Mouse (Mus musculus): ENCODE results near the gene Gm20517. TPM values are rescaled to one million over a fixed set of nuclear protein-coding genes. Genes with fewer than 3 reads are reported as not detected.
A peak's percentile ranks its signal among the peaks of the same experiment; 100 is the strongest.

Gm20517 gene
- polyA plus RNA-seq, 1 experiment from 2014 or later, result 1.8 TPM

GRCm38 (mm10) chr17:47629717-47630677 is 18.6 kb downstream of the Gm20517 start:
- peak; percentile 74 for ATAC-seq
- peak; percentile 59 for DNase-seq (ENCODE audit: low spot score)
- under 1% methylated on average over 59 of the region's 61 CpGs for WGBS

GRCm38 (mm10) chr17:47630678-47631065 is 19.3 kb downstream of the Gm20517 start, which contains the start of gene Usp49:
Gene Usp49 (plus strand): TSS chr17:47630690.
- peaks cover 24% of the 10 kb centered on the region for H3K4me1 ChIP-seq (ENCODE audit: control insufficient read depth, insufficient read depth, low read length)
- no peaks in the 10 kb centered on the region for H3K9me3 ChIP-seq (replicated peaks; ENCODE audit: control insufficient read depth, low read length)
- H3K9ac ChIP-seq (ENCODE audit: low read length), result peak within 1 kb of the TSS; percentile 72
- no peak for DNase-seq (ENCODE audit: low spot score)
- no peak for ATAC-seq
- H3K4me3 ChIP-seq (ENCODE audit: low read depth, low read length), result peak within 1 kb of the TSS; percentile 52
- H3K36me3 ChIP-seq (ENCODE audit: control insufficient read depth, insufficient read depth, low read length), result peaks cover 11% of the 10 kb centered on the region; the same call in 1 of the 2 replicates
- H3K27me3 ChIP-seq (replicated peaks; ENCODE audit: control insufficient read depth, insufficient read depth, low read length), result no peaks in the 10 kb centered on the region
- WGBS, result 0% methylated on average over 3 of the region's 3 CpGs
- H3K4me2 ChIP-seq (ENCODE audit: low read length), result peak within 1 kb of the TSS; percentile 90
- H3K27ac ChIP-seq (ENCODE audit: low read depth, low read length), result peak within 1 kb of the TSS; percentile 96

More at GRCm38 (mm10) chr17:47629717-47630677, 18.6 kb downstream of the Gm20517 start:
- peak overlapping the region; percentile 90 for H3K4me2 ChIP-seq (ENCODE audit: low read length)
- peak overlapping the region; percentile 96 for H3K27ac ChIP-seq (ENCODE audit: low read depth, low read length)
- H3K27me3 ChIP-seq (replicated peaks; ENCODE audit: control insufficient read depth, insufficient read depth, low read length), result no peaks in the 10 kb centered on the region
- no peaks in the 10 kb centered on the region for H3K9me3 ChIP-seq (replicated peaks; ENCODE audit: control insufficient read depth, low read length)
- H3K4me3 ChIP-seq (ENCODE audit: low read depth, low read length), result peak overlapping the region; percentile 52
- peak overlapping the region; percentile 72 for H3K9ac ChIP-seq (ENCODE audit: low read length)
- peaks cover 24% of the 10 kb centered on the region for H3K4me1 ChIP-seq (ENCODE audit: control insufficient read depth, insufficient read depth, low read length)
- H3K36me3 ChIP-seq (ENCODE audit: control insufficient read depth, insufficient read depth, low read length), result peaks cover 12% of the 10 kb centered on the region; the same call in 1 of the 2 replicates

GRCm38 (mm10) chr17:47632181-47632840 is 20.9 kb downstream of the Gm20517 start:
- peak overlapping the region; percentile 29; the same call in 1 of the 2 replicates for H3K9ac ChIP-seq (ENCODE audit: low read length)
- WGBS, result 73% methylated on average over 4 of the region's 4 CpGs
- H3K4me3 ChIP-seq (ENCODE audit: low read depth, low read length), result no peak overlapping the region
- H3K36me3 ChIP-seq (ENCODE audit: control insufficient read depth, insufficient read depth, low read length), result peaks cover 7% of the 10 kb centered on the region; the same call in 1 of the 2 replicates
- no peak for ATAC-seq
- H3K9me3 ChIP-seq (replicated peaks; ENCODE audit: control insufficient read depth, low read length), result no peaks in the 10 kb centered on the region
- no peaks in the 10 kb centered on the region for H3K27me3 ChIP-seq (replicated peaks; ENCODE audit: control insufficient read depth, insufficient read depth, low read length)
- peaks cover 24% of the 10 kb centered on the region for H3K4me1 ChIP-seq (ENCODE audit: control insufficient read depth, insufficient read depth, low read length)
- peak overlapping the region; percentile 25; the same call in 1 of the 2 replicates for H3K4me2 ChIP-seq (ENCODE audit: low read length)
- DNase-seq (ENCODE audit: low spot score), result no peak
- H3K27ac ChIP-seq (ENCODE audit: low read depth, low read length), result no peak overlapping the region

GRCm38 (mm10) chr17:47633999-47634770 is 22.8 kb downstream of the Gm20517 start:
- Histone ChIP-seq H3K9me3 (replicated peaks; ENCODE audit: control insufficient read depth, low read length) (no peaks in the 10 kb centered on the region), H3K27me3 (replicated peaks; ENCODE audit: control insufficient read depth, insufficient read depth, low read length) (no peaks in the 10 kb centered on the region), H3K36me3 (ENCODE audit: control insufficient read depth, insufficient read depth, low read length) (peaks cover 7% of the 10 kb centered on the region; the same call in 1 of the 2 replicates), H3K4me3 (ENCODE audit: low read depth, low read length) (no peak overlapping the region), H3K4me1 (ENCODE audit: control insufficient read depth, insufficient read depth, low read length) (peaks cover 19% of the 10 kb centered on the region), H3K4me2 (ENCODE audit: low read length) (no peak overlapping the region), H3K27ac (ENCODE audit: low read depth, low read length) (no peak overlapping the region), H3K9ac (ENCODE audit: low read length) (no peak overlapping the region)
- ATAC-seq (no peak), DNase-seq (ENCODE audit: low spot score) (no peak)
- WGBS, result 82% methylated on average over 7 of the region's 7 CpGs

- Histone ChIP-seq H3K36me3 (ENCODE audit: control insufficient read depth, insufficient read depth, low read length) (no peaks in the 10 kb centered on the region), H3K4me2 (ENCODE audit: low read length) (no peak overlapping the region), H3K9me3 (replicated peaks; ENCODE audit: control insufficient read depth, low read length) (no peaks in the 10 kb centered on the region), H3K27me3 (replicated peaks; ENCODE audit: control insufficient read depth, insufficient read depth, low read length) (no peaks in the 10 kb centered on the region), H3K9ac (ENCODE audit: low read length) (no peak overlapping the region), H3K4me3 (ENCODE audit: low read depth, low read length) (no peak overlapping the region), H3K4me1 (ENCODE audit: control insufficient read depth, insufficient read depth, low read length) (no peaks in the 10 kb centered on the region), H3K27ac (ENCODE audit: low read depth, low read length) (no peak overlapping the region)
- ATAC-seq, result no peak
- no peak for DNase-seq (ENCODE audit: low spot score)
- 89% methylated on average over 2 of the region's 2 CpGs for WGBS
Observed at GRCm38 (mm10) chr17:47642992-47643391, 31.6 kb downstream of the Gm20517 start.

- Histone ChIP-seq H3K4me3 (ENCODE audit: low read depth, low read length) (no peak overlapping the region), H3K9me3 (replicated peaks; ENCODE audit: control insufficient read depth, low read length) (no peaks in the 10 kb centered on the region), H3K4me1 (ENCODE audit: control insufficient read depth, insufficient read depth, low read length) (peaks cover 4% of the 10 kb centered on the region; the same call in 1 of the 2 replicates), H3K36me3 (ENCODE audit: control insufficient read depth, insufficient read depth, low read length) (peaks cover 6% of the 10 kb centered on the region; the same call in 1 of the 2 replicates), H3K27ac (ENCODE audit: low read depth, low read length) (no peak overlapping the region), H3K27me3 (replicated peaks; ENCODE audit: control insufficient read depth, insufficient read depth, low read length) (no peaks in the 10 kb centered on the region), H3K4me2 (ENCODE audit: low read length) (no peak overlapping the region), H3K9ac (ENCODE audit: low read length) (no peak overlapping the region)
- DNase-seq (ENCODE audit: low spot score), result peak; percentile 48
- ATAC-seq, result no peak
- 63% methylated on average over 1 of the region's 1 CpGs for WGBS
Observed at GRCm38 (mm10) chr17:47646683-47647082, 35.3 kb downstream of the Gm20517 start.

GRCm38 (mm10) chr17:47648966-47649365 is 37.6 kb downstream of the Gm20517 start:
- Histone ChIP-seq H3K4me2 (ENCODE audit: low read length) (no peak overlapping the region), H3K27me3 (replicated peaks; ENCODE audit: control insufficient read depth, insufficient read depth, low read length) (no peaks in the 10 kb centered on the region), H3K4me3 (ENCODE audit: low read depth, low read length) (no peak overlapping the region), H3K36me3 (ENCODE audit: control insufficient read depth, insufficient read depth, low read length) (peaks cover 14% of the 10 kb centered on the region), H3K4me1 (ENCODE audit: control insufficient read depth, insufficient read depth, low read length) (peaks cover 4% of the 10 kb centered on the region; the same call in 1 of the 2 replicates), H3K27ac (ENCODE audit: low read depth, low read length) (no peak overlapping the region), H3K9me3 (replicated peaks; ENCODE audit: control insufficient read depth, low read length) (no peaks in the 10 kb centered on the region), H3K9ac (ENCODE audit: low read length) (no peak overlapping the region)
- ATAC-seq, result no peak
- no peak for DNase-seq (ENCODE audit: low spot score)
- 29% methylated on average over 4 of the region's 4 CpGs for WGBS

- ATAC-seq (no peak), DNase-seq (ENCODE audit: low spot score) (no peak)
- Histone ChIP-seq H3K27me3 (replicated peaks; ENCODE audit: control insufficient read depth, insufficient read depth, low read length) (no peaks in the 10 kb centered on the region), H3K4me2 (ENCODE audit: low read length) (no peak overlapping the region), H3K27ac (ENCODE audit: low read depth, low read length) (no peak overlapping the region), H3K9me3 (replicated peaks; ENCODE audit: control insufficient read depth, low read length) (no peaks in the 10 kb centered on the region), H3K36me3 (ENCODE audit: control insufficient read depth, insufficient read depth, low read length) (peaks cover 30% of the 10 kb centered on the region), H3K4me1 (ENCODE audit: control insufficient read depth, insufficient read depth, low read length) (peaks cover 4% of the 10 kb centered on the region; the same call in 1 of the 2 replicates), H3K9ac (ENCODE audit: low read length) (no peak overlapping the region), H3K4me3 (ENCODE audit: low read depth, low read length) (no peak overlapping the region)
- WGBS, result 70% methylated on average over 2 of the region's 2 CpGs
Observed at GRCm38 (mm10) chr17:47651953-47652352, 40.6 kb downstream of the Gm20517 start.
